Mouse (Mus musculus): ENCODE measurements at regions not wholly inside any gene's neighbourhood (a gene's known extent, or its start where the extent isn't known, plus 50 kb on each side); places are given as distances from the start of the nearest gene placed in this dataset.
A peak's percentile ranks its signal among the peaks of the same experiment; 100 is the strongest.

DNA sequence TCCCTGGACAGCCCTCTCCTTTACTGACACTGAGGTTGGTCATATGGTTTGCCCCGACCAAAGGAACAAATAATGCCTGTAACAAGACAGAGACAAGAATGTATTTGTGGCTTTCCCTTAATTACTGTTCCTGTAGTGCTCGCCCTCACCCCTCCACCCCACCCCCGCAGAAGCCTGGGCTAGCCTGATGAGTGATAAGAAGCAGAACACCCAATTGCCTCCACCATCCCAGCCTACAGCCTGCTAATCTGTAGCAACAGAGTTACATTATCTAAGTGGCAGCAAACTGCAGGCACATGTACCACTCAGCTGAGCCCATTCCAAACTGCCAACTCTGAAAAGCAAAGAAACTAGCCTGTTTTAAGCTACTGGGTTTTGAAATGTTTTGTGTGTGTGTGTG is 124.7 kb upstream of the Nhs start:
- no peak overlapping the region for H3K27ac ChIP-seq (ENCODE audit: insufficient read depth, low read length)

DNA sequence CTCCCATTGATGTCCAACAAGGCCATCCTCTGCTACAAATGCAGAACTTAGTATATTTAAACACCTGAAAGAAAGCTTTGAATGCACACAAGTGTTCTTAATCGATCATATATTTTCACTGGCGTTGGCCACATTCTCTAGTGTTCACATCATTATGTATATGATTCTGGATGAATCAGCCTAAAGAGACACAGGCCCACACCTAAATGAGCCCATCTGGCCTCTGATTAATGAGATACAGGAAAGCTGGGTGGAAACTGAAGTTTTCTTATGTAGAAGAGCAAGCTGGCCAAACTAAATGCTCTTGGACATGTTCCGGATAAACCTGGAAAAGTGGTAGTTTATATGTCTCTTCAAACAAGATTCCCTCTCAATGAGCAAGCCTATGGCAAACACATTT is 123.2 kb upstream of the Nhs start:
- no peaks in the 10 kb centered on the region for H3K4me1 ChIP-seq (ENCODE audit: control insufficient read depth, insufficient read depth, low read length)
- H3K4me3 ChIP-seq (ENCODE audit: insufficient read depth, low read length): no peak overlapping the region
- no peak overlapping the region for H3K27ac ChIP-seq (ENCODE audit: insufficient read depth, low read length)
- TF ChIP-seq CTCF (IDR thresholded peaks at IDR 0.05; ENCODE audit: extremely low read depth, insufficient read depth, low read length): no peak
- no peak for TF ChIP-seq POLR2A (IDR thresholded peaks at IDR 0.05; ENCODE audit: extremely low read depth, insufficient read depth, low read length)

More for the DNA sequence above, 124.7 kb upstream of the Nhs start:
- H3K4me1 ChIP-seq (ENCODE audit: control insufficient read depth, insufficient read depth, low read length): no peaks in the 10 kb centered on the region
- H3K4me3 ChIP-seq (ENCODE audit: insufficient read depth, low read length): no peak overlapping the region
- TF ChIP-seq CTCF (IDR thresholded peaks at IDR 0.05; ENCODE audit: extremely low read depth, insufficient read depth, low read length) (no peak), POLR2A (IDR thresholded peaks at IDR 0.05; ENCODE audit: extremely low read depth, insufficient read depth, low read length) (no peak)

DNA sequence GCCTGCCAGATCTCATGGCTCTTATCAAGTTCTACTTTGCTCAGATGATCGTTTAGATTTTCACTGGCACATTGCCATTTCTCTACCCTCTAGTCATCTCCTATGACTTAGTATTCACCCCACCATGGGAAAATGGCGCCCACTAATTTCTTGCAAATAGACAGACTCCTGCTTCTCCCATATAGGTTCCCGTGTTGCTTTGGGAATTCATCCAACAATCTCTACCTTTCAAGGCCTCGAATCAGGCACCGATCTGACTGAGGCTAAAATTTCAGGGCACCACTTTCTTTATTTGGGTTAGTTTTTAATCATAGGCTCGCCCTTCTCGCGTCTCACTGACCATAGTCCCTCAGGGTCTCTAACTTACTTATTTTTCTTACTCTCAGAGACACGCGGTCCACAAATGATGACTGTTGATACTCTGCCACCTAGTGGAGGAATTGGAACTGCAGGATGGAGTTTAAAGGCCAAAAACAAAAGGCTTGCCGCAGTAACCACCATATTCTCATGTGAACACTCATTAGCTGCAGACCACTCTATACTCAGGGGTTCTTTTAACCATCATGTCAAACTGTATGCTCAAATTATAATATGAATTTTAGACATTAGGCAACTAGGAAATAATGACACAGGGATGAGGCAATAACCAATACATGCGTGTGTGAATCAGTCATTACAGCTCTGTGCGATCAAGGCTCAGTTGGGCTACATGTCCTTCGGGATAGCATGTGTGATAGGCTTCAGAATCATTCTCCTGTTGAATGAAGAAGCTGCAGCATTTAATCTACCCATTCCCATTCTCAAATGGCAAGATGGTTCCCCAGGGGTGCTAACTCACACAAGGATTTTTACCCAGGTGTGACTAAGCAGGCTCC is 119.5 kb upstream of the Nhs start:
- Histone ChIP-seq H3K4me1 (ENCODE audit: control insufficient read depth, insufficient read depth, low read length) (no peaks in the 10 kb centered on the region), H3K4me3 (ENCODE audit: insufficient read depth, low read length) (no peak overlapping the region), H3K27ac (ENCODE audit: insufficient read depth, low read length) (no peak overlapping the region)
- no peak for TF ChIP-seq POLR2A (IDR thresholded peaks at IDR 0.05; ENCODE audit: extremely low read depth, insufficient read depth, low read length)
- TF ChIP-seq CTCF (IDR thresholded peaks at IDR 0.05; ENCODE audit: extremely low read depth, insufficient read depth, low read length): peak; percentile 40; the same call in 1 of the 2 replicates

DNA sequence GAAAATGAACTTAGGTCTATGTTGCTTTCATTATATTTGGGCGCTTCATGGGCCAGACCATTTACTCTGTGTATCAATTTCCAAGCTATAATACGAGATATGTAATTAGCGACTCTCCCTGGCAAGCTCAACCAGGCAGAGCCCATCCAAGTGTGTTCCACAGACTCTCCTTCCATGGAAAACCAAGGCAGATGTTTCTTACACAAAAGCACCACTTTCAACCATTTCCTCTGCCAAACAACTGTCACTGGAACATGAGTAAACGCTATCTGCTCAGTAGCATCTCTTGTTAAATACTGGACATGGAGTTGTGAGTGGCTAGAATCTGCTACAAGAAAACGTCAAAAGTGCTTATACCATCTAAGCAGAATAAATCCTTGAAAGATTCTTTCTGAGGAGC is 115.1 kb upstream of the Nhs start:
- no peak for TF ChIP-seq POLR2A (IDR thresholded peaks at IDR 0.05; ENCODE audit: extremely low read depth, insufficient read depth, low read length)
- TF ChIP-seq CTCF (IDR thresholded peaks at IDR 0.05; ENCODE audit: extremely low read depth, insufficient read depth, low read length): no peak
- no peaks in the 10 kb centered on the region for H3K4me1 ChIP-seq (ENCODE audit: control insufficient read depth, insufficient read depth, low read length)
- H3K27ac ChIP-seq (ENCODE audit: insufficient read depth, low read length): no peak overlapping the region
- H3K4me3 ChIP-seq (ENCODE audit: insufficient read depth, low read length): no peak overlapping the region

DNA sequence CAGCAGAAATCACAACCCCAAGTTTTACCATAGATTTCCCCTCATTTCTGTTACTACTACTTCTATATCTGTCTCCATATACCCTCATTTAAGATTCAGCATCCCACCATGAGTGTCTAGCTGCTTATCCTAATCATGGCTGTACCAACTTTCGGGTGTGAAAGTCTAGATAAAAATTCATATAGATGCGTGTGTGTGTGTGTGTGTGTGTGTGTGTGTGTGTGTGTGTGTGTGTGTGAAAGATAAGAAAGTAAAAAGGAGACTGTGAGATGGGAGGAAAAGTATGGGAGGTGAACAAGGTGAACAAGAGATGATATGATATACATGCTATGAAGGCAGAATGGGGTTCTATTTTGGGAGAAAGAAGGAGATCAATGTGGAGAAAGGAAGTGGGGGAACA is 111.7 kb upstream of the Nhs start:
- TF ChIP-seq POLR2A (IDR thresholded peaks at IDR 0.05; ENCODE audit: extremely low read depth, insufficient read depth, low read length) (no peak), CTCF (IDR thresholded peaks at IDR 0.05; ENCODE audit: extremely low read depth, insufficient read depth, low read length) (no peak)
- no peaks in the 10 kb centered on the region for H3K4me1 ChIP-seq (ENCODE audit: control insufficient read depth, insufficient read depth, low read length)
- no peak overlapping the region for H3K27ac ChIP-seq (ENCODE audit: insufficient read depth, low read length)
- no peak overlapping the region for H3K4me3 ChIP-seq (ENCODE audit: insufficient read depth, low read length)

DNA sequence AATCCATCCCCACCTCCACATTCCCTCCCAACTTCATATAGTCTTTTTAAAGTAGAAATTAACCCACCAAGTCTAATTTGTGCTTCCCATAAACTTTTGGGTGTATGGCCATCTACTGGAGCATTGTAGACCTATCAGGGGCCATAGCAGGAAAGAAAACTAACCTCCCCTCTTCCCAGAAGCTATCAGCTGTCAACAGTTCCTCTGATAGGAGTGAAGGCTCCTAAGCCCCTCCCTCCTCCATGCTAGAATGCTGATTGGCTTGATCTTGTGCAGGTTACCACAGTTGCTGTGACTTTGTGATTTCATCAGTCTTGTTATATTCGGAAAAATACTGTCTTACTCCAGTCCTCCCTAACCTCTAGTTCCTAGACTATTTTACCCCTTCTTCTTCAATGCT is 109.4 kb upstream of the Nhs start:
- Histone ChIP-seq H3K27ac (ENCODE audit: insufficient read depth, low read length) (no peak overlapping the region), H3K4me1 (ENCODE audit: control insufficient read depth, insufficient read depth, low read length) (no peaks in the 10 kb centered on the region), H3K4me3 (ENCODE audit: insufficient read depth, low read length) (no peak overlapping the region)
- TF ChIP-seq CTCF (IDR thresholded peaks at IDR 0.05; ENCODE audit: extremely low read depth, insufficient read depth, low read length) (no peak), POLR2A (IDR thresholded peaks at IDR 0.05; ENCODE audit: extremely low read depth, insufficient read depth, low read length) (no peak)

DNA sequence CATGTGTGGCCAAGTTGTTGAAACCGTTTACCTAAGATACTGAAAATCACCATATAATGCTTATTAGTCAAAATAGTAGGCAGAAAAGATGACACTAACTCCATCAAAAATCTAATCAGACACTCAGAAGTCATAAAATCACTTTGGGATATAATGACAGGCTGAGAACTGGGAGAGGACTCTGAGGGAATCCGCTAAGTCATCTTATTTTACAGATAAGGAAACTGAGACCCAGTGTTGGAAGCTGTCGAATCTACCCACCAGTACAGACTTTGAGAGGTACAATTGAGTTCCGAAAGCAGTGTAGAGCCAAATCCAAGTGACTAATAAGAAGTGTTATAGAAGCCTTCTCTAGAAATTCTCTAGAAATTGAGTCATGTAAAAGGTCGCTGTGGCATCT is 108.6 kb upstream of the Nhs start:
- Histone ChIP-seq H3K4me1 (ENCODE audit: control insufficient read depth, insufficient read depth, low read length) (no peaks in the 10 kb centered on the region), H3K4me3 (ENCODE audit: insufficient read depth, low read length) (no peak overlapping the region), H3K27ac (ENCODE audit: insufficient read depth, low read length) (no peak overlapping the region)
- no peak for TF ChIP-seq CTCF (IDR thresholded peaks at IDR 0.05; ENCODE audit: extremely low read depth, insufficient read depth, low read length)
- no peak for TF ChIP-seq POLR2A (IDR thresholded peaks at IDR 0.05; ENCODE audit: extremely low read depth, insufficient read depth, low read length)

DNA sequence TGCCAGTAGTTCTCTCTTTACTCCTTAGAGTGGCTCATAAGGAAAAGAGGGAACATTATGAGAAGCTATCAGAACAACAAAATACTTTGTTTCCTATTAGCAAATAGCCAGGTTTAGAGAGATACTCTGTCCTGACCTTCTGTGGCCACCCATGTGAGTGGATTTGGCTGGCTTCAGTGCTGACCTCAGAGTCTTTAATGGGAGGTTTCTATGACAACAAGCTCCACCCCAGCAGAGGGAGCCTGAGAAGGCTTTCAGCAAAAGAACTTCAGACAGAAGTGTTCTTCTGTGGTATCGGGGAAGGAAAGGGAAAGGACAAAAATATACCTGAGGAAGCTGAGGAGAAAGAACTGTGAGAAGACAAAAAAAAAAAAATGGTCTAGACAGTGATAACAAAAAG is 108.1 kb upstream of the Nhs start:
- TF ChIP-seq POLR2A (IDR thresholded peaks at IDR 0.05; ENCODE audit: extremely low read depth, insufficient read depth, low read length): no peak
- no peak for TF ChIP-seq CTCF (IDR thresholded peaks at IDR 0.05; ENCODE audit: extremely low read depth, insufficient read depth, low read length)
- Histone ChIP-seq H3K27ac (ENCODE audit: insufficient read depth, low read length) (no peak overlapping the region), H3K4me3 (ENCODE audit: insufficient read depth, low read length) (no peak overlapping the region), H3K4me1 (ENCODE audit: control insufficient read depth, insufficient read depth, low read length) (no peaks in the 10 kb centered on the region)

DNA sequence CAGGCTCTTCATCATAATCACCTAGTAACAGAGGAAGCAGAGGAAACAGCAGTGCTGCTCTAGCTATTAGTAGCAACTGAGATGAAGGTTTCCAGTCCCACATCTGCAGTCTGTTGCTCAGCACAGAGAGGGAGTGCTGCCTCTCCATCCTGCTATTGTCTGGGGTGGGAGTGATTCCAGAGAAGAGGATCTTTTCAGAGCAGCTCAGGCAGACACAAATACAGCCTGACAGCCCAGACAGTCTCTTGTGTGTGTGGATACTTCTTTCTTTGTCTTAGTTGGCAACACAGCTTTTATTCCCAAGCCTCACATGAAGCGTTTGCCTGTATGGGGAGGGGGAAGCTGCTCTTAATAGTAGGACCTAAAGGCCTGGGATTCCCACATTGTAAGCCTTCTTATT is 107.2 kb upstream of the Nhs start:
- H3K27ac ChIP-seq (ENCODE audit: insufficient read depth, low read length): no peak overlapping the region
- no peak overlapping the region for H3K4me3 ChIP-seq (ENCODE audit: insufficient read depth, low read length)
- TF ChIP-seq POLR2A (IDR thresholded peaks at IDR 0.05; ENCODE audit: extremely low read depth, insufficient read depth, low read length) (no peak), CTCF (IDR thresholded peaks at IDR 0.05; ENCODE audit: extremely low read depth, insufficient read depth, low read length) (no peak)
- H3K4me1 ChIP-seq (ENCODE audit: control insufficient read depth, insufficient read depth, low read length): no peaks in the 10 kb centered on the region

DNA sequence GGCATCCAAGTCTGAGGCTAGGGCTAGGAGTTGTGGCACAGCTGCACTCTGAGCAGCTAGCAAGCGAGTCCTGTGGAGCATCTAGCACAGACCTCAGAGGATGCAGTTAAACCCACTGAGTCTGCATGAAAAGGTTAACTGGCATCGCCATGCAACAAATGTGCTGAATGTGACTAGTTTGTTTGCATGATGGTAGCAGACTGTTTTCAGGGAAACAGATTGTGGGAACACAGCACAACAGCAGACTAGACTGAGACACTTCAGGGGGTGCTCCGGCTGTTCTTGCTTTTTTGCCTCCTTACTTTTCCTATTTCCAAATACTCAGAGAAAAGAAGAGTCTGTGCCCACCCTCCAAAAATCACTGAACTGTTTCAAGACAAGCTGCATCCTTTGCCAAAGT is 97.9 kb upstream of the Nhs start:
- no peak overlapping the region for H3K27ac ChIP-seq (ENCODE audit: insufficient read depth, low read length)
- H3K4me3 ChIP-seq (ENCODE audit: insufficient read depth, low read length): no peak overlapping the region
- TF ChIP-seq CTCF (IDR thresholded peaks at IDR 0.05; ENCODE audit: extremely low read depth, insufficient read depth, low read length) (no peak), POLR2A (IDR thresholded peaks at IDR 0.05; ENCODE audit: extremely low read depth, insufficient read depth, low read length) (no peak)
- H3K4me1 ChIP-seq (ENCODE audit: control insufficient read depth, insufficient read depth, low read length): no peaks in the 10 kb centered on the region

Measured in cortical plate, adult 2 months (tissue).